Mouse (Mus musculus) spleen, postnatal 10 days (tissue): ENCODE measurements at regions not wholly inside any gene's neighbourhood (a gene's known extent, or its start where the extent isn't known, plus 50 kb on each side); places are given as distances from the start of the nearest gene placed in this dataset.

Experiments used
- DNase-seq, 2 experiments: peaks; one replicate each; pipeline ENCODE4 v3.0.0; 2021 to 2022; ENCODE audit warnings: low spot score in 2 of 2

DNA sequence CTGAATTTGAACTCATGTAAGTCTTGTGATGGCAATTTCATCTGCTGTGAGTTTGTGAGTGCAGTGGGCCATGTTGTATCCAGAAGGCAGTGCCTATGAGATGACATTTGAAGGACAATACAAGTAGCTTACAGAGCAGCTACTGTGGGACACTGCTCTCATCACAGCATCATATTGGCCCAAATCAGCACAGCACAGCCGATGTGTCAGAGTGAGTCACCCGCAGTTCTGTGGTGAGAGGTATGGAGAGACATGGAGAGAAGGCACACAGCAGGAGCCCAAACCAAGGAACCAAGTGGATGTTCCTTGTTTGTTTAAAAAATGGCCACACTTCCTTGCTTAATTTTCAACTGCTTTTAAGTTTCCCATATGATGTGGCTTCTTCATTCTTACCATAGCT is 617.3 kb downstream of the Tmem132b start:
- no peak for DNase-seq

DNA sequence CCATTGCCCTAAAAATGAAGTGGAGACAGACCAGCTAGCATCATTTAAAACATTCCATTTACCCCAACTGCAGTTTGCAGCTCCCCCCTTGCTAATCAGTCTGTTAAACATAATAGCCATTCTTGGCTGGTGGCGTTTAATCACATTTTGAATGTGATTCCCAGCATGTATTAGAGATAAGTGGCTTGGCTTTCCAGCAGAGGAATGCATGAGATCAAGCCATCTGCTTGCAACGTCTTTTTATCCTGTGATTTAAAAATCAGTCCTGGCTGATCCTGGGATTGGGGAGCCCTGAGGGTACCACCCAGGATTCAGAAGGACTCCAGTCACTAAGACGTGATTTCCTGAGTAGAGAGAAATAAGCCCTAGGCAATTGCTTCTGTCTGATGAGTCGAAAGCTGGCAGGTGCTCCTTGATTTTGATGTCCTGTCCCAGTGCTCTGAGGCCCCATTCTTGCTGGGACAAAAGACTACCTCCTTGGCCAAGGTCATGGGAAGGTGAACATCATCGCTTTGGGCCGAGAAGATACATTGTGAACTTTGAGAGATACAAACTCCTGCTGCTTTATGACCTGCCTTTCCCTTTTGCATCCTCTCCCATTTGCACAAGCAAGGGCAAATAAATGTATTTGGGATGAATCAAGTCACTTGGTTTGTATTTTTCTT is 623.8 kb downstream of the Tmem132b start:
- DNase-seq: no peak

DNA sequence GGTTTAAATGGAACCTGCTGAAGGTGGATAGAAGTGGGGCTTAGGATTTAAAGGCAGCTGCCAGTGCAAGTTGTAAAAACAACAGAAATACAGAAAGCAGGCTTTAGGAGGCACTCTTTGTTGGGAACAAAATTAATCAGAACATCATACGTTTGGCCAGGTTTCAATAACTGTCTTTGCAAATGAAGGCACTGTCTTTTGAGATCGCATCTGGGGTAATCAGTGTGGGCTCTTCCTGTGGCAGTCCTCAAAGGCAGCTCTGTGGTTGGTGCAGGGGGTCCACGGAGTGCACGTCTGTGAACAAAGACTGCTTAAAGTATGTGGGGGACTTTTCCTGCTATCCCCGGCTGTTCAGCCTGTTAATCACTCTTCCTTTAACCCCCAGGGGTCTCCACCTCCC is 654.5 kb downstream of the Tmem132b start:
- no peak for DNase-seq

DNA sequence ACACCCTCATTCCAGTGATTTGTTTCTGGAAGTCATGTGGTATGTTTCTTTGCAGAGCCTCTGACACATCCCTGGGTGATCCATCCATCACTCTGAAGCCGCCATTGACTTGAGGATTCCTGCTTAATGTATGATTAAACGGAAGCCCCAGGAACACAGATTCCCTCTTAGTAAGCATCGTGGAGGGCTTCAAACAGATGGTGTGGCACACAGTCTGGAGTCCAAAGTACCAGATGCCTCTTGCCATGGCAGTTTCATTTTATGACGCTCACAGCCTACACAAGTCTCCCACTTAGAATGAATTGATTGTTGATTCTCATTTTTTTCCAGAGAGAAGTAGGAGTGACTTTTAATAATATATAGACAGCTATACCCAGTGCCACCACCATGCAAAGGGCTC is 668.3 kb downstream of the Tmem132b start:
- no peak for DNase-seq

DNA sequence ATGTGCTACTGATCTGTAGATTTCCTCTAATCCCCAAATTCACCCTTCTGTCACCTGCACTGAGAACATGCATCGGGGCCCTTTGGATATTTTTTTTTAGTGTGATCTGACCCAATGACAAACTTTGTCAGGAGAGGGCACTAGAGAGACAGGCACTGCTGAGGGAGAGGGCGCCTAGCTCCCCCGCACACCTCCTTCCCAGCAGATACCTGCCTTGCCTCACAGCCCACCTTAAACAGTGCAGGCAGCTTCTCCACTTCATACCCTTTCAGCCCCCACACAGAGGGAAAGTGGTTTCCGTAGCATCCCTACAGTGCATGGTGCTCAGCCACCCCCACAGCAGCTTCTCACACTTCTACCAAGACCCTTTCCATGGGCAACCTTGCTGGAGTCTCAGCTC is 670.0 kb downstream of the Tmem132b start:
- DNase-seq: no peak

DNA sequence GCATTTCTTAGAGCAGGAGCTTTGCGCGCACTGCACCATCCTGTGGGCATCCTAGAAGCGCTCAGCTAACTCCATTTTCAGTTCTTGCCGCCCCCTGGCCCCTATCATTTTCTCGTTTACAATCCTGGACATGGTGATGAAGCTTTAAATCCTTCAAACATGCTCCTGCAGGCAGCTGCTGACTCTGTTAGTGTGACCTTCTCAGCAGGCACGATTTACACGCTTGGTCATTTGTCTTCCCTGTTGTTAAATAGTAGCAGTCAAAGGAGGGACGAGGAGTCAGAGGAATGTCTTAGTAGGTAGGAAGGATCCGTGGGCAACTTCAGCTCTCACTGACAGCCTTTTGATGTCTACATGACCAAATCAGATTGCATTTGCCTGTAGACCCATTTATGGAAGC is 670.4 kb downstream of the Tmem132b start:
- DNase-seq: no peak

DNA sequence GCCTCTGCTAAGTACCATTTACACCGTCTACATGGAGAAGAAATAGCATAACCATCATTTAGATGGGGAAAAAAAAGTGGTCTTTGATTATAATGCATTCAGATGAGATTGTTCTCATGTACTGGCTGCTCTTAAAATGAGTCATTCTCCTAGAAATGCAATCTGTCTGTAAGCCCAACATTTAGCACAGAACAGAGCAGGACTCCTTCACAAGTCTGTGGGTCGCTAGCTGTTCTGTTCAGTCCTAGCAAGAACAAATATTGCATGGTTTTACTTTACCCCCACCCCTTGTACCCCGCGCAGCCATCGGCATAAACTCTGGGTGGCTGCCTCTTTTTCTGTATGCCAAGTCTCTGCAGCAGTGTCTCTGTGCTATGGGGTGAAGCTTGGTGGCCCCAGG is 685.4 kb downstream of the Tmem132b start:
- DNase-seq: no peak

DNA sequence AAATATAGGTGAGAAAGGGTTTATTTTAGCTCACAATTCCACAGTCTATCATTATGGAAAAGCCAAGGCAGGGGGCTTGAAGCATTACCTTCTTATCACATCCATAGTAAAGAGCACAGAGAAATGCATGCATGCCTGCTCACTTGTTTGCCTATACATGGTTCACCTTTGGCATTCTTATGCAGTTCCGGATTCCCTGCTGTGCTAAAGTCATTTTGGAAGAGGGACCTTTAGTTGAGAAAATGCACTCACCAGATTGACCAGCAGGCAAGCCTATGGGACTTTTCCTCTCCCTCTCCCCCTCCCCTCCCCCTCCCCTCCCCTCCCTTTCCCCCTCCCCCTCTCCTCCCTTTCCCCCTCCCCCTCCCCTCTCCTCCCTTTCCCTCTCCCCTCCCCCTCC is 686.2 kb downstream of the Tmem132b start:
- no peak for DNase-seq

DNA sequence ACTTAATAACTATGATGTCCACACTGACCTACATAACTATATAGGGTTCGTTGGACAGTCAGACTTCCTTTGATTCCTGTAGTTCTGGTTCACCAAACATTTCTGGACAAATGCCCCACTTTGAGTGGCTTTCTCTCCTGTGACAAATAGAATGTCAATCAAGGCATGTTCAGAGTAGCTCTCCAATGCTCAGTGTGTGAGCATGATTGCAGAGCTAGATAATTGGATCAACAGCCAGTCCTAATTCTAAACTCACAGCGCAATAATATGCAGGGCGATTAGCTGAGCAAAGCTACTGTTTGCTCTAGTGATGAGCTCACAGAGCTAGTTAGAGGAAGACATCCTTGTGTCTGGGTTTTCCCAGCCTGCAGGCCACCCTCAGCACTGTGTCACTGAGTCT is 692.1 kb downstream of the Tmem132b start:
- DNase-seq: no peak

DNA sequence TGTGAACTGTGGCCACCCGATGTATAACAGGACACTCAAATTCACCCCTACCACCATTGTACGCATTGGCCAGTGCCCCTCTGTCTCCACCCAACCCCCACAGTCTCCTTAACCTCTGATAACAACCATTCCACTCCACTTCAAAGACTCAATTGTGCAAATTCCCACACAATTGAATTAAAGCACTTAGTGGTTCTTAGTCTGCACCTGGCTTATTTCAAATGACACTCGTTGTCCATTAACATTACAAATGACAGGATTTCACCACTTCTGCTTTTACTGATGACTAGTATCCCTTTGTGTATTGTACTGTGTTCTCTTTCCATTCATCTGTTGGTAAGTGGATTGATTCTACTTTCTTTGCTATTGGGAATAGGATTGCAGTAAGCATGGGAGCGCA is 699.2 kb downstream of the Tmem132b start:
- no peak for DNase-seq

DNA sequence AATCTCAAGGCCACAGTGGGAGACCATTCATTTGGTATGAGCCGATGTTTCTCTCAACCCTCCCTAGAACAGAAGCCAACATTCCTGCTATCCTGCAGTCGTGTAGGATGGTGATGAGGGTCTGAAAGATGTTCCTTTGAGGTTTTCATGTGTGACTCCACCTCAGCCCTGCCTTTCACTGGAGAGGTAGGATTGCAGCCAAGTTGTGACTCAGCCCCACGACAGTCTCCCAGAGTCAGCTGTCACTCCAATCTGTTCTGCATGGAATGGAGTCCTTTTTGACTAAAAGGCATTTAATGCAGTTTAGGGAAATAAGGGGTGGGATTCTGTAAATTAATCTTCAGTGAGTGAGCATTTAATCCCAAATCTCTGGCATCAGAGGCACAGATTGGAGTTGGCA is 706.5 kb downstream of the Tmem132b start:
- no peak for DNase-seq

DNA sequence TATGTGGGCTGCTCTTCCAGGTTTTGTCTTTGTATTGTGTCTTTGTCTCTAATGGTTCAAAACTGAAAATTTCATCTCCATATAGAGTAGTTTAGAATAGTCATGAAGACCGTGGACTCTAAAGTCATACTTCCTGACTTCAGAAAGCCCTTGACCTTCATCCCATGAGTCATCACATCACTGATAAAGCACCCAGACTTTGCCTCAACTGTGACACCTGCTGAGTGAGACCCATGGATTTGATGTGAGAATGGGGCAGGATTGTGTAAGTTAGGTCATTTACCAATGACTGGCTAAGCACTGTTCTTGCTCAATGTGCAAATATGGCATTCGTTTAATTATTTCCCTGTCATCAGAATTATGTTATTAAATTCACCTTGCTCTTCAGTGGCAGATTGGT is 714.2 kb downstream of the Tmem132b start:
- DNase-seq: no peak

DNA sequence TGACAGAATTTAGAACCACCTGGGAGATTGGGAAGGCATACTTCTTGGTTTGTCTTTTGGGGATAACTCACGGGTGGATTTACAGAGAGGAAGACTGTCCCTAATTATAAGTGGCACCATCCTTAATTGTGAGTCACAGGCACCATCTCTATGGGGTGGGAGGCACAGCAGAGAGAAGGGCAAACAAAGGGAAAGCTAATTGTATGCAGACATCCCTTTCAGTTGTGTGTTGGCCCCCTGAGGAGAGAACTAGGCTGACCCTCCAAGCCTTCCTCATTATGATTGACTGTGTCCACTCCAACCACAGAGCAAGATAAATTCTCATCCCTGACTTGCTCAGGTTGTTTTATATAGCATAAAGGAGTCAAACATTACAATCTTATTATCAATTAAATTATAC is 718.8 kb downstream of the Tmem132b start:
- no peak for DNase-seq

DNA sequence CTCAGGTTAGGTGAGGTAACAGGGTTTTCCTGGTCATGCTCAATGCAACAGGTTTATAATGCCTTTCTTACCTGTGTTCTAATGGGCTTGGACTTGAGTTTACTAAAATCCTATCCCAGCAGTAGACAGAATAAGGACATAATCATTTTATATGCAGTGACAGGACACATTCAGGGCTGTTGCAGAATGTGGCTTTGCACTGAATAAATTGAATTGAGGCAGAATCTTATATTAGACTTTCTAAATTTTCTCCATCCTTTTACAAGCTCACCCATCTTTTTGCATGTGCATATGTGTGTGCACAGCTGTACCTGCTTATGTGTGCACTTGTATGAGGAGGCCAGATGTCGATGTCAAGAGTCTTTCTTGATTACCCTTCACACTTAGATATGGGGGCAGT is 723.1 kb downstream of the Tmem132b start:
- no peak for DNase-seq

DNA sequence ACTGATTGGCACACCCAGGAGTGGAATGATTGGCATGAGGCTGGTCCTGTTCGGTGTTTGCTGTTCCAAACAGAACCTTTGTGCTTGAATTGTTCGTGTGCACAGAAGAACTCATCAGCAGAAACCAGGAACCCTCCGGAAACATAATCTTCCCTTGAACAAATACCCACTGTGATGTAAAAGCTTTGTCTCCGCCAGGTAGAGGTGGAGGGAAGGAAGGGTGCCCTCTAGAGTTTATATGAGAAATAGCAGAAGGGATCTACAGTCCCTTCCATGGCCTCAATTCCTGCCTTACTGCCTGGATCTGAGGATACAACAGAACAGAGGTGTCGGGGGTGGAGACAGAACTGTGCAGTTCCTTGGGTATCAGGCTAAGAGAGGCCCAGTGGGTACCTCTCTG is 726.3 kb downstream of the Tmem132b start:
- DNase-seq: no peak

DNA sequence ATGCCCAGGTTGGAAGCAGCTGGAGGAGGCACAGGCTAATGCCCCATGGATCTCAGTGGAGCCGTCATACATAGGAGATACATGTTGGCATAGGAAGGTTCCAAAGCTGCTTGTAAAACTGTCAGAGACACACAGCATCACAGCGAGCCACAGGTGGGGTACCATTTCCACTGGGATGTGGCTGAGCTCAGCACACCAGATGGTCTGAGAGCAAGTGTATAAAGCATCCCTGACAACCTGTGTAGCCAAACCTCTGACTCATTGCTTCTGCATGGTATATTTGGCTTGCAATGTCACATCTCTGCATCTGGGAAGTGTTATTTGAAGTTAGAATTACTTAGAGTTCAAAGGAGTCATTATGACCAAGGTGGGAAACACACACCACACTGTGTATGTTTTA is 734.9 kb downstream of the Tmem132b start:
- DNase-seq: no peak

DNA sequence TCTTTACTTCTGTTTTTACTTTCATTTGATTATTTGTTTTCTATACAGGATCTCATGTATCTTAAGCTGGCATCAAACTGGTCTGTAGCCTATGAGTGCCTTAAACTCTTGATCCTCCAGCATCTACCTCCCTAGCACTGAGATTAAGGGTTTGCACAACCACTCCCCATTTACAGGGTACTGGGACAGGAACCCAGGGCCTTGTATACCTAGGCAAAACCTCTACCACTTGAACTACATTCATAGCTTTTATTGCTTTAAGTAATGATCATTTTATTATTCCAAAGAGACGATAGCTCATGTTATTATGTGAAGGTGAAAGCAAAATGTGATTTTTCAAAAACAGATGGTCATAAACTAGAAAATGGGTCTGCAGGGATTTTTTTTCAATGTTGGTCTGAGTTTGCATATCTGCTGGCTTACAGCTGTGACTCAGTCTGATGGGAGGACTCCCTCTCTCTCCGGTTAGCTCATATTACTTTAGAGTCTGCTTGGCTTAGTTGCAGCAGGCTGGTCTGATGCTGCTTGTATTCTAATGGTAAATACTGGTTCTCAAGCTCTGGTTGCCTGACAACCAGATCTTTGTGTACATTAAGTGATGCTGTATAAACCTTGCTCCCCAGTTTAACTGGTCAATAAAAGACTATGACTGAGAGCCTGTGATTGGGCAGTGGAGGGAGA is 735.5 kb downstream of the Tmem132b start:
- no peak for DNase-seq

DNA sequence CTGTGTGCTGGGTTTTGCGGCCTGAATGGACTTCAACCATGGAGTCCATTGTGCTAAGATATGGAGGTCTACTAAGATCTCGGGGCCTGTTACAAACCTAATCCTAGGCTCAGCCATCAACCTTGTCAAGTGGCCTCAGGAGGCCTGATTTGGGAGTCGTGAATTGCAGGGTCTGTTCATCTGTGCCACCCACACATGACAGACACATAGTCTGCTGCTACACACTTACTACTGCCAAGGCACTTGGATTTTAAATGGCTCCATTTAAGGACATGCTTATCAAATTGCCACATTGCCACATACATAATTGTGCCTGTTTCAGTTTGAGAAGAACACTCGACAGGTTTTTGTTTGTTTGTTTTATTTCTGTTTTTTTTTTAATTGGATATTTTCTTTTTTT is 737.0 kb downstream of the Tmem132b start:
- DNase-seq: no peak

DNA sequence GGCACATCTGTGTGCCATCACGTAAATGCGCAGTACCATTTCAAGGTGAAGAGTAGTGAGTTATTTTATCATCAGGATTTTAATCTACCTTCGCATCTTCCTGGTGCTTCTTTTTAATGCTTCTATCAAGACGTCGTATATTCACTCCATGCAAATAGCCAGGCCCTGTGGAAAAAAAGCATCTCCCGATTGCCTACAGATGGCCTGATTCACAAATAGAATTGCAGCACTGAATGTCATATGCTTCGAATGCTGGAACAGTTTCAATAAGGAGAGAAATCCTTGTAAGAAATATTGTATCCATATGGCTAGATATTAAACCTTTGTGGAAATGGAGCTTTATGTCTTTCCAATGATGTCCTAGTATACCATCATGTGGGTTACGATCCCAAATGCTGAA is 742.7 kb downstream of the Tmem132b start:
- no peak for DNase-seq

DNA sequence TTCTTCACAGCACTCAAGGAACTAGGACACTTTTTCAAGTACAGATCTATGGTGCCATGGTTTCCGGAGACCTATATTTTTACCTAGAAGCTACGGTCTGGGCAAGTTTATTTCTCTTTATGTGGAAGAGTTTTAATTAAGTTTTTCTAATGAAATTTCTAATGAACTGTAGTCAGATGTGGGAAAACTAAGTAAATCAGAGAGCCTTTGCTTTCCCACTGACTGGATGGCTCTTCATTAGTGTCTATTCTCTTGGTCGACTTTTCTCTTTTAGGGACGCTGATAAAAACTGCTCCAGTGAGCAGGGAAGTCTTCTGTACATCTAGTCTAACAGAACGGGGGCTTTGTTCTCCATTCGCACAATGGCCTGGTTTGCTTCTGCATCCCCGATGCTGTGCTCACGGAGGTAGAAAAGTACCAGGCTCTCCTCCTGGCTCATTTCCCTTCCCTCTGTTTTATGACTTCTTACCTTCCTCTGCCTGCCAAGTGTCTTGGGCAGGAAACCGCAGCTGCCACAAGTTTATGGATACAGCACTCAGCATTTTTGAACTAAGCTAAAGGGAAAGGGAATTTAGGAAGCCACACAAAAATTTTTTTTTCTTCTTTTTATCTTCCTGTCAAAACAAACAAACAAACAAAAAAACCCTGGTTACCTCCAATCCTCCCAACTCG is 749.6 kb downstream of the Tmem132b start:
- DNase-seq: no peak

DNA sequence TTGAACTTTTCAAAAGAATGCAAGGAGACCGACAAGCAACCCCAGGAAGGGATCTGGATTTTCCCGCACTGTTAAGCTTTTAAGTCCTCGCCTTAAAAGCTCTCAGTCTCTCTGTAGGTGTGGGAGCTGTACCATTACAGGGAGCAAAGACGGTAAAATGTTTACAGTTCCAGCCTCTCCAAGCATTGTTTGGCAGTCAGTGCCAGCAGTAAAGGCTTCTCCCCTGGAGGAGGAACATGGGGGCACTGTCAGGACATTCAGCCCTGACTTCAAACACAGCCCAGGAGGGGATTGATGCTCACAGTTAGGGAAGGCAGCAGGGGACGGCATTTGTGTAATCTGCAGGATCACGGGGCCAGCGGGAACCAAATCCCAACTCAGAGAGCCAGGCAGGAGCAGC is 750.2 kb downstream of the Tmem132b start:
- no peak for DNase-seq

DNA sequence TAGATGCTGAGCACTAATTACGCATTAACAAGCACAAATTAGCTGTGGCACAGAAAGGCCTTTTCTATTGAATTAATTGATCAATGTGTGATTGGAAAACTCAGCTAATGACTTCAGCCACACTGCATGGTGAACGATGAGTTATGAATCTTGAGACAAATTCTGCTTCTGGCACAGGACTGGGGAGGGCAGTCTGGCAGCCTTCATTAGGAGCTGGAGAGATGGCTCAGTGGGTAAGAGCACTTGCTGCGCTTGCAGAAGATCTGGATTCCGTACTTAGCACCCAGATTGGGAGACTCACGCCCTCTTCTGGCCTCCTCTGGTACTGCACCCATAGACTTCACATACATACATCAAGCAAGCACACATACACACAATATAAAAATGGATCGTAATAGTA is 793.3 kb downstream of the Tmem132b start:
- no peak for DNase-seq

DNA sequence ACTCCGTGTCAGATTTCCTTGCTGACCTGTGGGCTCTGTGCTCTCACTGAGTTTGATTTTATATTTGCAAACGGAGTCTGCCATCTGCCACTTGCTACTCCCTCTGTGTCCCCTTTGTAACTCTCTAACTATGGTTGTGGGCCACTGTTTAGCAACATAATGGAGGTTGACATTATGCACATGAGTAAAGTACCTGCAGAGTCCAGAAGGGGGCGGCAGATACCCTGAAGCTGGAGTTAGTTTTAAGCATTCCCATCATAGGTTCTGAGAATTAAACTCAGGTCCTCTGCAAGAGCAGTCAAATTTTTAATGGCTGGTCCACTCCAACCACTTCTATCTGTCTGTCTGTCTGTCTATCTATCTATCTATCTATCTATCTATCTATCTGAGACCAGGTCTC is 796.7 kb downstream of the Tmem132b start:
- DNase-seq: no peak
